Mouse (Mus musculus) midbrain, embryonic 10.5 days (tissue): Measurements from ENCODE around the gene Usp2. TPM values are rescaled to one million over a fixed set of nuclear protein-coding genes. Genes with fewer than 3 reads are reported as not detected.
A peak's percentile ranks its signal among the peaks of the same experiment; 100 is the strongest.

Source experiments
- DNase-seq: peaks from one replicate; pipeline ENCODE4 v3.0.0-alpha.2; 2017; ENCODE audit warnings: low spot score
- H3K27ac ChIP-seq: fragments of 300-500 bp; sonication (generic); replicated peaks from 2 replicates; pipeline ENCODE4 v1.5.1; 2016; ENCODE audit warnings: mild to moderate bottlenecking
- H3K27me3 ChIP-seq: fragments of 300-500 bp; sonication (generic); 2 replicates; pipeline ENCODE4 v1.6.1; 2016; ENCODE audit warnings: low read depth, mild to moderate bottlenecking; ENCODE audit not compliant: poor library complexity, severe bottlenecking
- H3K36me3 ChIP-seq: fragments of 300-500 bp; sonication (generic); 2 replicates; pipeline ENCODE4 v1.6.1; 2016; ENCODE audit warnings: mild to moderate bottlenecking, moderate library complexity
- H3K4me1 ChIP-seq: fragments of 300-500 bp; sonication (generic); 2 replicates; pipeline ENCODE4 v1.6.1; 2016
- H3K4me3 ChIP-seq: fragments of 300-500 bp; sonication (generic); 2 replicates; pipeline ENCODE4 v1.5.1; 2016; ENCODE audit warnings: mild to moderate bottlenecking, moderate library complexity
- H3K9me3 ChIP-seq: fragments of 300-500 bp; sonication (generic); replicated peaks from 2 replicates; pipeline ENCODE4 v1.6.1; 2016; ENCODE audit warnings: mild to moderate bottlenecking
- WGBS: fragments of 180-500 bp; shearing (Covaris S2); methylation state at CpG from one replicate; pipeline ENCODE4 v1.1.7; 2016; 5-methylcytosine and 5-hydroxymethylcytosine counted together
- polyA plus RNA-seq: library from polyadenylated mRNA; unstranded; fragments of >200 nt; fragmentation: Nextera tagmentation; extraction: Ambion mirVana; gene quantifications from 2 replicates; pipeline ENCODE4 v1.2.1, GENCODE M21; 2016

Usp2 gene
- polyA plus RNA-seq, 1 experiment from 2014 or later = 16.5 TPM

- no peaks in the 10 kb centered on the region for H3K36me3 ChIP-seq
- H3K27ac ChIP-seq = no peak overlapping the region; the same call in 1 of the 2 replicates
- H3K9me3 ChIP-seq = no peaks in the 10 kb centered on the region
- 87% methylated on average over 3 of the region's 3 CpGs for WGBS
- H3K4me1 ChIP-seq = peaks cover 56% of the 10 kb centered on the region
- no peak for DNase-seq
- H3K4me3 ChIP-seq = no peak overlapping the region
- H3K27me3 ChIP-seq = peaks cover 26% of the 10 kb centered on the region
These were observed 59.9 kb downstream of the Usp2 start for GRCm38 (mm10) chr9:44126746-44127145.

DNA sequence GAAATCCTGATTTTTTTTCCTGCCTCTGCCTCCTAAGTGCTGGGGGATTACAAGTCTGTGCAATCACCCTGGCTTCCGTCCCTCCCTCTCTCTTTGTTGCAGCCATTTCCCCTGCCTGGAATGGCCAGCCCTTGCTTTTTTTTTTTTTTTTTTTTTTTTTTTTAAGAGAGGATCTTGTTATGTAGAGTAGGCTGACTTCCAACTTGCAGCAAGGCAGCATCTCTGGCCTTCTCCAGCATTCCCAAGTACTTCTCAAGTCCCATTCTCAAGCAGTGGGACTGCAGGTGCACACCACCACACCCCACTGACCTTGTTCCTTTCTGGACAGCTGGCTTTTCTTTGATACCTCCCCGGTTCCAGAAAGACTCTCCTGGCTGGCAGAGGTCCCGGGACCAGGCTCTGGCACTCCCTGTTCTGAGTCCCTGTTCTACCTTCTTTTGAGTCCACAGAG lies 60.6 kb downstream of the Usp2 start:
- H3K4me1 ChIP-seq = peaks cover 59% of the 10 kb centered on the region
- peaks cover 33% of the 10 kb centered on the region for H3K27me3 ChIP-seq
- H3K4me3 ChIP-seq = no peak overlapping the region
- WGBS = 52% methylated on average over 3 of the region's 3 CpGs
- DNase-seq = peak; percentile 12
- H3K27ac ChIP-seq = no peak overlapping the region
- no peaks in the 10 kb centered on the region for H3K9me3 ChIP-seq
- H3K36me3 ChIP-seq = no peaks in the 10 kb centered on the region

- Histone ChIP-seq H3K4me3 (peak overlapping the region; percentile 59), H3K9me3 (no peaks in the 10 kb centered on the region), H3K4me1 (peaks cover 82% of the 10 kb centered on the region), H3K27me3 (peaks cover 55% of the 10 kb centered on the region), H3K36me3 (no peaks in the 10 kb centered on the region), H3K27ac (peak overlapping the region; percentile 92)
- no peak for DNase-seq
- WGBS = 5% methylated on average over 9 of the region's 9 CpGs
These were observed 62.8 kb downstream of the Usp2 start for GRCm38 (mm10) chr9:44129633-44130032.

DNA sequence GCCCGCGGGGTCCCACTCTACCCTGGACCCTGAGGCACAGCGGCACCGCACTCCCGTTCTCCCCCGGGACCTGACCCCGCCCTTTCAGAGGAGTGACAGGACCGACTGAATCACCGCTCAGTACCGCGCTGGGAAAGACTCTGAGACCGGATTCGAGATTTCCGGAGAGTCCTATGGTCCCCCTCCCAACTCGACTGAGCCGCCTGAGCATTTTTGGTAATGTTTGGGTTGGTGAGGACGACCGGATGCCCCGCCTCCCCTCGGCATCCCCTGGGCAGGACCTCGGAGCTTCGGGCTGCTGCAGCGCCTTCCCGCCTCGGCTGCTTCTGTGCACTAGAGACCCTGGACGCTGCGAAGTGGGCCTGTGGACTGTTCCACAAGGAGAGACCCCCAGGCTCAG lies 63.2 kb downstream of the Usp2 start:
- Histone ChIP-seq H3K27me3 (peaks cover 59% of the 10 kb centered on the region), H3K27ac (peak overlapping the region; percentile 92), H3K9me3 (no peaks in the 10 kb centered on the region), H3K4me1 (peaks cover 82% of the 10 kb centered on the region), H3K36me3 (no peaks in the 10 kb centered on the region), H3K4me3 (peak overlapping the region; percentile 59)
- WGBS = under 1% methylated on average over 27 of the region's 27 CpGs
- peak; percentile 74 for DNase-seq

DNA sequence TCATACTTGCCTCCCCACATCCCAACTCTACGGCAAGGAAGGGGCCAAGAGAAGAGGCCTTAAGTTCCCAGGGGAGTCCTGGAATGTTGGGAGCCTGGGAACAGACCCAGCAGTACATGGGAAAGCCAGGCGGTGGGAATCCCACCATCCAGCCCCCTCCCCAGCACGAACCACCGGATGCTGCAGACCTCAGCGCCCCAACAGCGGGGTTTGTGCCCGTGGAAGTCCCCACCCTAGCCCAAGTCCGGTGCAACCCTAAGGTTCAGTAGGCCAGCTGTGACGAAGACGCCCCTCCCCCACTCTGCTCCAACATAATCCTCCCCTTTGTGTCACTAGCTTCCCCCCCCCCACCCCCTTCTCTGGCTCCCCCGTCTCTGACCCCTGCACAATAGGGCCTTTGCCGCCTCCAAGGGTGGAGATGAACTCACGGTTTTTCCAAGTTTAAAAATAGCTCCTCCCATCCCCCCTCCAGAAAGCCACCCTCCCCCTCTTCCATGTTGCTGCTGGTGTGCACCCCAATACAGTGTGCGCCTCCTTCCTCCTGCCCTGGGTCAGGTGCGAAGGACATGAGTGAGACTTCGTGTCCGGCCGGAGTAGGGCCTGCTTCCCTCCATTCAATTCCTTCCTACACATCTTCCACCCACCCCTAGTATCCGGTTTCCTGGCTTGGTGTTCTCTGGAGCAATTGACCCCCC lies 63.9 kb downstream of the Usp2 start:
- 14% methylated on average over 19 of the region's 19 CpGs for WGBS

DNA sequence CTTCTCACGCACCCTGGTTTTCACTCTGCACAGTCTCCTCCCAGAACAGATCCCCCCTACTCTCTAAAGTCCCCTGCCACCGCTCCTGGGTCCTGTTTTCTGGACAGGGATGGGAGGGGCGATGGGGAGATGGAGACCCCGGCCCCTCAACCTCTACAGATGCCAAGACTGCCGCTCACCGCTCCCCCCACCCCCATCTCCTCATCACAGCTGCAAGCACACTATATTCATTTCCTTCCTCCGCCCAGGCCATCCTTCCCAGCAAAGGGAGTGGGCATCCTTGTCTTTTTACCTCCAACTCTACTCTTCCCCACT lies 64.4 kb downstream of the Usp2 start:
- H3K27me3 ChIP-seq = peaks cover 71% of the 10 kb centered on the region

More for the DNA sequence above, 63.9 kb downstream of the Usp2 start:
- Histone ChIP-seq H3K27ac (peak overlapping the region; percentile 92), H3K9me3 (no peaks in the 10 kb centered on the region), H3K27me3 (peaks cover 66% of the 10 kb centered on the region), H3K4me3 (peak overlapping the region; percentile 59), H3K36me3 (no peaks in the 10 kb centered on the region), H3K4me1 (peaks cover 85% of the 10 kb centered on the region)
- peak; percentile 85 for DNase-seq

DNA sequence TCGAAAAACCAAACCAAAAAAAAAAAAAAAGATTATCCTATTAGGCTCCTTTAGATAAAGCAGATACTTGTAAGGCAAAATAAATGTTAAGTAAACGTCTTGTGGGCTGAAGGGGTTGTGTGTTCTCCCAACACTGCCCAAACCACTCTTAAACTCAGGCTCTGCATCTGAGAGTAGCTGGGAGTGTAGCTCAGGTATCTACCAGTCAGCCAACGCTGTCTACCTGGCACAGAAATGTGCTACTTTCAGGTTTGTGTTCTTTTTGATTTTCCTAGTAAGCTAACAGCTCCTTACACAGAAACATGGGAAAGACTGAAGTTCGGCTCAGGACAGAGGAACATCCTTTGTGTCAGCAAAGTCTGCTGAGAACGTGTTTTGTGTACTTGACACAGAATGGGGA lies 65.4 kb downstream of the Usp2 start:
- H3K4me3 ChIP-seq = no peak overlapping the region
- DNase-seq = no peak
- H3K36me3 ChIP-seq = 0 out of 2 replicates have a peak, but pooled peaks cover 4% of the 10 kb centered on the region
- no peaks in the 10 kb centered on the region for H3K9me3 ChIP-seq
- WGBS = 68% methylated on average over 5 of the region's 5 CpGs
- 0 out of 2 replicates have a peak overlapping the region, but pooled peaks have one; percentile 92 for H3K27ac ChIP-seq
- peaks cover 81% of the 10 kb centered on the region for H3K27me3 ChIP-seq
- peaks cover 79% of the 10 kb centered on the region for H3K4me1 ChIP-seq

More for the DNA sequence above, 64.4 kb downstream of the Usp2 start:
- H3K36me3 ChIP-seq = no peaks in the 10 kb centered on the region
- H3K9me3 ChIP-seq = no peaks in the 10 kb centered on the region
- WGBS = 33% methylated on average over 7 of the region's 7 CpGs
- peak; percentile 31 for DNase-seq
- peaks cover 85% of the 10 kb centered on the region for H3K4me1 ChIP-seq
- H3K4me3 ChIP-seq = peak overlapping the region; percentile 59
- H3K27ac ChIP-seq = peak overlapping the region; percentile 92

- H3K9me3 ChIP-seq = no peaks in the 10 kb centered on the region
- 0 out of 2 replicates have a peak, but pooled peaks cover 6% of the 10 kb centered on the region for H3K36me3 ChIP-seq
- 10% methylated on average over 2 of the region's 2 CpGs for WGBS
- H3K27ac ChIP-seq = peak overlapping the region; percentile 78
- peaks cover 82% of the 10 kb centered on the region for H3K27me3 ChIP-seq
- peaks cover 74% of the 10 kb centered on the region for H3K4me1 ChIP-seq
- peak overlapping the region; percentile 59 for H3K4me3 ChIP-seq
- DNase-seq = no peak
These were observed 66.5 kb downstream of the Usp2 start for GRCm38 (mm10) chr9:44133287-44133686.

DNA sequence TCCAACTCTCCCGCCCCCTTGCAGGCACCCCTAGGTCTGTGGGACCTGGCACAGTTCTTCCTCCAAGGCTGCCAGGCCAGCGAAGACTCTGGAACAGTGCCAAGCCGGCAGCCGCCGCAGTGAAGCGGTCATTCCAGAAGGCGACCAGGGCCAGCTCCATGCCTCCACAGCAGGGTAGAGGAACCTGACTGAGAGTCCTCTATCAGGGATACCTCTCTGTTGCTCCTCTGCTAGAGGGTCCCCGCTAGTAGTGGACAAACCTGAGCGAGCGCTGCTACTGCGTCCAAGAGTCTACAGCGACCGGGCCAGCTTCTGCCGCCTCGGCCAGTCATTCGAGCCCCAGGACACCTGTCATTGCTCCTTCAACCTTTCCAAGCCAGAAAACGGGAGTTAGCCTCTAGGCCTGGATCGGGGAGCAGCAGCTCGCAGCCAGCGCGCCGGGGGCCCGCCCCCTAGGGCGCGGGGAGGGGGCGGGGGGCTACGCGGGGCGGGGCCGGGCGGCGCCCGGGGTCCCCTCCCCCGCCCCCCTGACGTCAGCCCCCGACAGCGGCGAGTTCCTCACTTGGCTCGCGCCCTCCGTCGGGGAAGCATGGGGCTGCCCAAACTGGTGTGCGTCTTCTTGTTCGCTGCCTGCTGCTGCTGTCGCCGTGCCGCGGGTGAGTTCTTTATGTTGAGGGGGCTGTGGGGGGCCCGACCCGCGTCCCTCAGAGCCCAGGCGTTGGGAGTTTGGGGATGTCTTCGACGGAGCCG lies 67.5 kb downstream of the Usp2 start, which contains the start of gene Mcam:
Gene Mcam (plus strand): TSS at position 369 of the 750 bp plus-strand sequence.
- Histone ChIP-seq H3K27me3 (peaks cover 72% of the 10 kb centered on the region), H3K9me3 (no peaks in the 10 kb centered on the region), H3K4me1 (peaks cover 68% of the 10 kb centered on the region), H3K36me3 (peaks cover 11% of the 10 kb centered on the region; the same call in 1 of the 2 replicates), H3K27ac (peak within 1 kb of the TSS; percentile 78), H3K4me3 (peak within 1 kb of the TSS; percentile 59)
- DNase-seq = peak; percentile 72
- 1% methylated on average over 55 of the region's 55 CpGs for WGBS

DNA sequence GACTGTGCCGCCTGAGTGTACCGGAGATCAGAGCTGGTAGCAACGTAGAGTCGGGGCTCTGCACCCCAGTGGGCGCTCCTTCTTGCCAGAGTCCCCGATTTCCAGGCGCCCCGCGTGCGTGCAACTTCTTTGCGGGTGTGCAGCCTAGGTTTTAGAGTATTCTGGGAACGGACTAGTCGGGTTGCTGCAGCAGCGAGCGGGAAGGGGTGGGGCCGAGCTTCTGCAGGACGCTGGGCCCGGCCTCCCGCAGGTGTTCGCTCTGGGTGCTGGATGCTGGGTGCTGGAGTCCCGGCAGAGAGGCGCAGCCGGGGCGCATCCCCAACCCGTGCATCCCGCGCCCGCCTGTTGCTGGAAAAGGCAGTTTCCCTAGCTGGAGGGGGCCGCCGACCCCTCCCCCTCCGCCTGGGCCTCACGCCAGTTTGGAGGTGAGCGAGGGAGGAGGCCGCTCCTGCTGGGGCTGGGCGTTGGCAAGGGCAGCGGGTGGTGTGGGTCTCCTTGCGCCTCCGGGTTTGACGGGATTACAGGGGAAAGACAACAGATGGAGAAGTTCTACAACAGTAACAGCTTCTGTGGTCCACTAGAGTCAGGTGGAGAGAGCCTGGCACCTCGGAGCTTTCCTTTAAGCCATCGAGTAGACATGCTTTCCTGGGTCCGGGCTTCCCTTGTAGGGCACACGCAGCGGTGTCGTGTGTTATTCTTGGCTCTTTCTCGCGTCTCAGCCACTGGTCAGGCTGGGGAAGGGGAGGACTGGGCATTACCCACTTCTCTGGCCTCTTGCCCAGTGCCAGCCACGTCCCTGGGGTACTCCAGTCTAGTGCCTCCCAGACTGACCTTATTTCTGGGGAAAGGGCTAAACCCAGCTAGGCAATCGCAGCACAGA lies 68.3 kb downstream of the Usp2 start:
- 3% methylated on average over 49 of the region's 49 CpGs for WGBS
- peaks cover 62% of the 10 kb centered on the region for H3K4me1 ChIP-seq
- H3K4me3 ChIP-seq = peak overlapping the region; percentile 59
- H3K9me3 ChIP-seq = no peaks in the 10 kb centered on the region
- no peak for DNase-seq
- peaks cover 67% of the 10 kb centered on the region for H3K27me3 ChIP-seq
- H3K27ac ChIP-seq = peak overlapping the region; percentile 78
- peaks cover 19% of the 10 kb centered on the region for H3K36me3 ChIP-seq

- Histone ChIP-seq H3K36me3 (peaks cover 27% of the 10 kb centered on the region), H3K27ac (peak overlapping the region; percentile 78; the same call in 1 of the 2 replicates), H3K4me3 (peak overlapping the region; percentile 59), H3K27me3 (peaks cover 66% of the 10 kb centered on the region), H3K9me3 (no peaks in the 10 kb centered on the region), H3K4me1 (peaks cover 54% of the 10 kb centered on the region)
- 69% methylated on average over 7 of the region's 7 CpGs for WGBS
- DNase-seq = no peak
These were observed 69.0 kb downstream of the Usp2 start for GRCm38 (mm10) chr9:44135731-44136411.

GRCm38 (mm10) chr9:44137846-44138245 lies 71.0 kb downstream of the Usp2 start:
- Histone ChIP-seq H3K4me1 (peaks cover 37% of the 10 kb centered on the region), H3K9me3 (no peaks in the 10 kb centered on the region), H3K4me3 (no peak overlapping the region), H3K27me3 (peaks cover 46% of the 10 kb centered on the region), H3K36me3 (peaks cover 44% of the 10 kb centered on the region), H3K27ac (no peak overlapping the region)
- WGBS = 75% methylated on average over 4 of the region's 4 CpGs
- DNase-seq = no peak
